Comparison of ENCODE assay signal across 9 mouse cellular contexts in the genomic region with DNA sequence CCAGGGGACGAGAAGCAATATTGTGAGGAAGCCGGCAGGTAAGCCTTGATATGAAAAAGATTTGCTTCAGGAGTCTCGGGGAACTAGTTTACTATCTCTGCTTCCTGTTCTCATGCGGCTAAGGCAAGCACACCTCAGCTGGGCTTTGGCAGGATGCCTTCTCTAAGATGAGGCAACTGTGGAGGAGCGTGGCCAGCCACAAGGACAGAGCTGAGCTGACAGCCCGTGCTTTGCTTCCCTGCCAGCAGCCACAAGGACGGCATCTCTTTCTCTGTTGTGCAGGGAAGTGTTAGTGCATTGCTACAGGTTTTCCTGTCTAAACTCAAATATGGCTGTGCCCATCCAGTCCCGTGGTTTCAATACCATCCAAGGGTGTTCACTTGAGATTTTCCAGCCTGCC. TPM values are rescaled to one million over a fixed set of nuclear protein-coding genes. Genes with fewer than 3 reads are reported as not detected.
DNase-seq lines count a peak whose midpoint lies in the region; ATAC-seq lines count a peak whose summit lies in the region.
"Had no signal": no experiment of that assay in that cellular context is flagged by ENCODE, and none has a peak within 500 bp of the region (broad histone marks: within the 10 kb centered on the region; RNA-seq: fewer than 3 reads in every experiment).

No protein-coding gene starts in this region.

- no peak overlapping the region for H3K4me2 ChIP-seq in kidney, embryonic 15.5 days
- no peak overlapping the region for H3K4me2 ChIP-seq in hindbrain, embryonic 11.5 days (replicated peaks; ENCODE audit: low read depth, low read length)
- H3K4me2 ChIP-seq: stomach, embryonic 15.5 days had no signal

- H3K36me3 ChIP-seq in kidney, embryonic 15.5 days = no peaks in the 10 kb centered on the region
- no peaks in the 10 kb centered on the region for H3K36me3 ChIP-seq in hindbrain, embryonic 11.5 days (ENCODE audit: control insufficient read depth, insufficient read depth, low read length)
- H3K36me3 ChIP-seq: stomach, embryonic 15.5 days had no signal

- 56% methylated on average over 8 of the region's 8 CpGs for WGBS in kidney, embryonic 15.5 days
- 62% methylated on average over 8 of the region's 8 CpGs for WGBS in hindbrain, embryonic 11.5 days

- no peak for ATAC-seq in kidney, embryonic 15.5 days (replicated peaks; ENCODE audit: low FRiP score)
- no peak for ATAC-seq in hindbrain, embryonic 11.5 days (ENCODE audit: low FRiP score)

- no peak overlapping the region for H3K27ac ChIP-seq in kidney, embryonic 15.5 days
- no peak overlapping the region for H3K27ac ChIP-seq in hindbrain, embryonic 11.5 days (ENCODE audit: low read depth, low read length)
- H3K27ac ChIP-seq: stomach, embryonic 15.5 days had no signal

- H3K9ac ChIP-seq in kidney, embryonic 15.5 days = no peak overlapping the region
- no peak overlapping the region for H3K9ac ChIP-seq in hindbrain, embryonic 11.5 days (ENCODE audit: low read depth, low read length)
- H3K9ac ChIP-seq: stomach, embryonic 15.5 days had no signal

- H3K27me3 ChIP-seq in kidney, embryonic 15.5 days = no peaks in the 10 kb centered on the region
- no peaks in the 10 kb centered on the region for H3K27me3 ChIP-seq in hindbrain, embryonic 11.5 days (ENCODE audit: control insufficient read depth, insufficient read depth, low read length)
- H3K27me3 ChIP-seq: stomach, embryonic 15.5 days had no signal

- no peak overlapping the region for H3K4me3 ChIP-seq in kidney, embryonic 15.5 days (replicated peaks)
- H3K4me3 ChIP-seq in hindbrain, embryonic 11.5 days (ENCODE audit: low read depth, low read length) = no peak overlapping the region
- H3K4me3 ChIP-seq: stomach, embryonic 15.5 days had no signal

- peak; percentile 41 for DNase-seq in kidney, postnatal 14 days
- peak; percentile 78 for DNase-seq in adrenal gland, adult 8-10 months
- DNase-seq in heart, adult 8-10 months (ENCODE audit: low spot score) = peak; percentile 56
- DNase-seq in naive thymus-derived CD4-positive, alpha-beta T cell, adult 2 months (ENCODE audit: low read depth) = peak; percentile 11
- no peak for DNase-seq in c-Kit-positive CD71-positive TER-119-positive erythroid progenitor cells, embryonic 14.5 days (ENCODE audit: low spot score)
- DNase-seq in layer of hippocampus, postnatal 14 days (ENCODE audit: low spot score in 2 of 2) = no peak
- no peak for DNase-seq in hindbrain, embryonic 11.5 days (ENCODE audit: low spot score)

- no peaks in the 10 kb centered on the region for H3K9me3 ChIP-seq in kidney, embryonic 15.5 days (replicated peaks)
- no peaks in the 10 kb centered on the region for H3K9me3 ChIP-seq in hindbrain, embryonic 11.5 days (ENCODE audit: control insufficient read depth, low read length)
- H3K9me3 ChIP-seq: stomach, embryonic 15.5 days had no signal

- H3K4me1 ChIP-seq in kidney, embryonic 15.5 days = no peaks in the 10 kb centered on the region
- H3K4me1 ChIP-seq in hindbrain, embryonic 11.5 days (replicated peaks; ENCODE audit: control insufficient read depth, insufficient read depth, low read length) = no peaks in the 10 kb centered on the region
- H3K4me1 ChIP-seq: stomach, embryonic 15.5 days had no signal

RNA-seq across cellular contexts. Expression of a gene that starts 30.1 kb away (rescaled TPM):
- 25.4 and 27.6 TPM in 2 replicates for polyA plus RNA-seq in kidney, embryonic 15.5 days (2015; fragmentation: Nextera tagmentation; extraction: Ambion mirVana)
- total RNA-seq in adrenal gland, adult 8-10 months (2022) = 1 to 10 TPM in 3 of 4 experiments, under 1 TPM in 1; 0.83 to 1.5 (median 1.1) TPM
- 1 to 10 TPM; 4.6 to 7.3 (median 5.6) TPM for total RNA-seq in heart, adult 8-10 months (2022)
- total RNA-seq in layer of hippocampus, postnatal 14 days (2021) = under 1 TPM; 0.41 to 0.86 TPM
- 24.5 and 28.7 TPM in 2 replicates for polyA plus RNA-seq in hindbrain, embryonic 11.5 days (2014; fragmentation: Nextera tagmentation; extraction: Ambion mirVana)

Comparison
In these comparisons a context has a peak if more than half of its experiments do, and no peak if none do; other contexts are left out.
1. DNase-seq: peak in kidney, postnatal 14 days (single experiment), adrenal gland, adult 8-10 months (single experiment), heart, adult 8-10 months (single experiment) and naive thymus-derived CD4-positive, alpha-beta T cell, adult 2 months (single experiment); none in c-Kit-positive CD71-positive TER-119-positive erythroid progenitor cells, embryonic 14.5 days (single experiment), layer of hippocampus, postnatal 14 days (0 of 2) and hindbrain, embryonic 11.5 days (single experiment).